Mouse (Mus musculus): ENCODE measurements at regions not wholly inside any gene's neighbourhood (a gene's known extent, or its start where the extent isn't known, plus 50 kb on each side); places are given as distances from the start of the nearest gene placed in this dataset.

DNA sequence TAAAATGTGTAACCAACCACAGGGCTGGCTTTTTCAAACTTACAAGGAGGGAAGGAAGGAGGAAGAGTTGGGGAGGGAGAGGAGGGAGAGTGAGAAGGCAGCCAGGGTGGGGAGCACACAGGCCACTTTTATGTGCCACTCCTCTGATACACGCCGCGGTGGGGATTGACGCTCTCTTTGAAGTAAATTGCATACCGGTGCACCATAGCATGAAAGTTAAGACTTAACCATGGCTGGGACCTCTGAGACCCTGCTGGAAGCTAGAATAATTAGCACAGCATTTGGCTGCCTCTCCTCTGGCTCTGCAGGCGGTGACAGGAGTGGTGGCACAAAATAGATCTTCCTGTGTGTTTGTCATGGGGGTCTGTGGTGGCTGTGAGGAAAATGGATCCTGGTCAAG is 380.7 kb downstream of the H2al1j start:
- DNase-seq (ENCODE audit: inconsistent age in 2 of 2, low spot score in 1 of 2): no peak

DNA sequence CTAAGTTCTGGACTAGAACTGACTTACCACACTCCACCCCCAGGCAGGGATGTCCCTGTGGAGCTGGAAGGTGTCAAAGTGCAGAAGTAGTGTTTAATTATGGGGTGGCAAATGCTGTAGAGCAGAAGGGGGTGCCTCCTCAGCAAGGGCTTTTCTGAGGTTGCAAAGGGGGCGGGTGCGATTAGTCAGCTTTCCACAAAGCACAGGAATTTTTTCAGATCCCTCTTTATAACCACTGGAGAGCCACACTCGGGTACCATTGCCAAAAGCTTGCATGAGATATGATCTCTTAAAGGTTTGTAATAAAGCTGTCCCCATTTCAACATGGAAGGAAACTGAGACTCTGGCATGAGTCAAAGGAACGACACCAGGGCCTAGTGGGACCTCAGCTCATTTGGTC is 381.7 kb downstream of the H2al1j start:
- no peak for DNase-seq (ENCODE audit: inconsistent age in 2 of 2, low spot score in 1 of 2)

DNA sequence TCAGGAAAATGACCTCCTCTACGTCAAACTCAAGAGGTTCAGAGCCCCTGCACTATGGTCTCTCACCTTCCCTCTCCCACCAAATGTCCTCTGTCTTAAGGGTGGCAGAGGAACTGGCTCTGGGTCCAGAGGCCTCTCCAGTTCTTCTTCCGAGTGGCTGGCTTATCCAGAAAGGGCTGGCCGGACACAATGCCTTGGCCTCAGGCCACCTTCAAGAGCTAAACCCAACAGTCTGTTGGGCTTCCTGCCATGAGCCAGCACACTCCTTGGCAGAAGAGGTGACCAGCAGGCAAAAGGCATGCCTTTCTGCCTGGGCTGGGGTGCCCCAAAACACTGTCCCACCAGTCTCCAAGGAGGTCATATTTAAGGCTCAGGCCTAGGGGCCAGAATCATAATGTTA is 385.8 kb downstream of the H2al1j start:
- DNase-seq (ENCODE audit: inconsistent age in 2 of 2, low spot score in 1 of 2): no peak

DNA sequence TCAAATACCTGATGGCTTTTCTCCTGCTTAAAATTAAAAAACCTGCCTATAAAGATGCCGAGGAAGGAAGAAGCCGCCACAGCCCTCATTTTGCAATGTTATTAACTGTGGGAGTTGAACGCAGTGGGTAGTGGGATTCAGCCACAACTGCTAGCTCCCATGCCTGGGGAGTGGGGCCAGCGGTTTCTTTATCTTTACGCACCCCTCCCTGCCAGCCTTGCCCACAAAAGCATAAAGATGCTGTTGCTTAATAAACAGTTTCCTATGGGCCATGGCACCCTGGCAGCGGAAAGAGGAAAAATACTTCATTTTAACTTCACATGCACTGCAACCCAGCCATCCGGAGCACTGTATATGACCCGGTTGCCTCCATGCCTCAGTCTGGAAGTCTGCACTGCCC is 389.2 kb downstream of the H2al1j start:
- no peak for DNase-seq (ENCODE audit: inconsistent age in 2 of 2, low spot score in 1 of 2)

DNA sequence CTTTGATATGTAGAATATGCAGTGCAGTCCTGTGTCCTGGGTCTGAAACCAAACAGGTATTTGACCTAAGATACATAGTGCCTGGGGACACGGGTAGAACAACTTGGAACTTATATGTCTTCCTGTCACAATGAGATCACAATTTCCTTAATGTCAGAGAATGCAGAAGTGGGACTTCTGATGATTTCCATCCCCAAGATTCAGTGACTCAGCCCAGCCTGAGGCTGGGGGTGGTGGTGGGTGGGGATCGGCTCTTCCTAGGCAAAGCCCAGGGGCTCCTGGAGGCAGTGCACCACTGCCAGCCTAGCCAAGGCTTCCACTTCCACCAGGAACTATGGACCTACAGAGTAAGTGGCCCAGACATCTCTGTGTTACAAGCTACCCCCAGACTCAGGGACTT is 391.2 kb downstream of the H2al1j start:
- DNase-seq (ENCODE audit: inconsistent age in 2 of 2, low spot score in 1 of 2): no peak

DNA sequence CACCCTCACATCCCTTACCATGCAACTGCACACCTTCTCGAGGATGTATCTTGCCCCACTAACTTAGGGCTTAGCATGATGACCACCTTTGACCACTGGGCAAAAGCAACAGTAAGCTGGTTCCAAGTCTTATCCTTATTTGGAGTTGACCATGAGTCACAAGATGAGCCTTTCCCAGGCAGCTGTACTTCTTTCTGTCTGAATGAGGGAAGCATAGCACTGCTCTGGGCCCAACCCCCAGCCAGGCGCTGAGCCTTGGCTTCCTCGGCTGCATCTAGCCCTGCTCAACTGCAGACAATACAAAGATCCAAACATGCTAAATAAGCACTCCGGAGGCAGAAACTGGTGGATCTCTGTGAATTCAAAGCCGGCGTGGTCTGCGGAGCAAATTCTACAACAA is 392.9 kb downstream of the H2al1j start:
- peak; percentile 38 to 54 for DNase-seq (ENCODE audit: inconsistent age in 2 of 2, low spot score in 1 of 2)

DNA sequence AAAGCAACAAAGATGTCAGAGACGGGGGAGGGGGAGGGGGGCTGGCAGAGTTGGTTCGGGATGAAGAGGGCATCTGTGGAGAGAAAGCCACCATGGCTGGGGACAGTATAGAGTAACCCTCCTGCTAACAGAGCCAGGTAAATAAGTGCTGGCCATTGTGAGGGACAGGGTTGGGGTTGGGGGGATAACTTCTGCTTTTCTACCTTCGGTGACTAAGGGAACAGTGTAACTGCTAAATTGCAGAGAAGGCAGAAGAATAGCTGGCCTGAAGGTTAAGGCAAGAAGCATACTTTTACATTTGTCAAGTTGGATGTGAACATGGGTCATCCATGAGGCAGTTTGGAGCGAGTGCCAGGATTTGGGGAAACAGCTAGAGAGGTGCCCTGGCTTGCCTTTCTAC is 395.1 kb downstream of the H2al1j start:
- no peak for DNase-seq (ENCODE audit: inconsistent age in 2 of 2, low spot score in 1 of 2)

DNA sequence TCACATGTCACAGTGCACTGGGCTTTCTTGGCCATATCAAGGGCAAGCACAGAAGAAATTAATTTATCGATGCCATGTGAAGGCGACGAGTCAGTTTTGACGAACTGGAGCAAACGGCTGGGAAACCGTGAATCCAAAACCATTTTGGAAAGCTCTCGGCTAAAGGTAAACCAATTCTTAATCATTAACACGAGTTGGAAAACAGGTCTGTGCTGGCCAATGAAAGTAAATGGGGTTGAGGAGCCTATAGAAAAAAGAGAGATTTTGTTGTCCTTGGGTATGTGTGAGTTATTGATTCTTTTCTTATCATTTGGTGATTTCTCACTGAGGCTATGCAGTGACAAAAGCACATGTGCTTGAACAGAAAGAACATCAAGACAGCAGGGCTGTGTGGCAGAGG is 397.1 kb downstream of the H2al1j start:
- DNase-seq (ENCODE audit: inconsistent age in 2 of 2, low spot score in 1 of 2): no peak

DNA sequence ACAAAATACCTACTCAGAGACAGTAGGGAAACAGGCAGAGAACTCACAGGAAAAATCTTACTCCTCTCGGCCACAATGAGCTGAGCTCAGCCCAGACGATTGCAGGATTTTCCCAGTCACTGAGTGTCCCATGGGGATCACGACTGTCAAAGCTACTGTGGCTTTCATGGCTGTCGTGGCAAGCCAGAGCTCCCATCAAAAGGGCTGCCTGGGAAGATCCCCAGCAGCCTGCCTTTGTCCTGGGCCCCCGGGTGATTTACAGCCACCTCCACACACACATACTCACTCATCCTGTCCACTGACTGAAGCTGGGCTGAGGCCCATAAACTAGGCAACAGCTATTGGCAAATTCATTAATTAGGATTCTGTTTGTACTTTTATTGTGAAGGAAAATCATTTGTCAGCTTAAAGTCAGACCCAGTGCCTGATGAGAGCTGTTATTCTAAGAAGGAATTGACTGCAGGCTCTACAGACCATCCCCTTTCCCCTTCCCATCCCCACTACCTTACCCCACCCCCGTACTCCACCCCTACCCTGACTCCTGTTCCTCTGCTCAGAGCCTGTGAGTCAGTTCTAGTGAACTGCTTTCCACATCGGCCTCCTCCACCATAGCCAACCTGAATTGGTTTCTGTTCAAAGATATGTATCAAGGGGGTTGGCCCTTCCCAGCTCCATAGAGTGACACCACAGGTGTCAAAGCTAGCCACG is 399.1 kb downstream of the H2al1j start:
- DNase-seq (ENCODE audit: inconsistent age in 2 of 2, low spot score in 1 of 2): no peak

DNA sequence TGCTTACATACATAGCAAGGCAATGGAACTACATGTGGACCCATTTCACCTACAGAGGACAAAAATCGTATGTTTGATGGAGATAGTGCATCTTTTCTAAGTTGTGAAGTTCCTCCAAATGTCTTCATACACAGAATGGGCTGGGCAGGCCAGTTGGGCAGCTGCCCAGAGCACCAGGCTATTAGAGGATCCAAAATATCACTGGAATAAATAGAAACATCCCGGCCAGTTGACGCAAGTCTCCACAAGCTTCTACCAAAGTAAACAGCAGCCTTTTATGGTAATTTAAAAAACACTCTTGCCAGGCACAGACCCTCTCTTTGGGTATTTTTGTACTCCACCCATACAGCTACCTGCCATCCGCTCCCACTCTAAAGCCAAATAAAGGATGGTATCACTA is 400.9 kb downstream of the H2al1j start:
- DNase-seq (ENCODE audit: inconsistent age in 2 of 2, low spot score in 1 of 2): no peak

DNA sequence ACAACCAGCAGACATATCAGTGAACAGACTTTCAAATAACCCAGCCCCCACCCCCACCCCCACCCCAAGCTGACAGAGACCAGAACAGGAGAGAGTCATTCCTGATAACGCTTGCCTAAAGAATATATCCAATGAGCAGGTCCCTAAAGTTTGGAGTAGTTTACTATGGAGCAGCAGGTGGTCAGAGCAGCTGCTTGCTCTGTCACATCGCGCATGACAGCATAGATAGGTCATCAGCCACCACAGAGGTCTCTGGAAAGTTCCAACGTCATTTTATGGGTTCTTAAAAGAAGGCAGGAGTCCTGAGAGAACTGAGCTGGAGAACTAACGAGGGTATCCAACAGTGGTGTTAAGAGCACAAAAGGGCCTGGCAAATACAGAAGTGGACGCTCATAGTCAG is 402.4 kb downstream of the H2al1j start:
- DNase-seq (ENCODE audit: inconsistent age in 2 of 2, low spot score in 1 of 2): no peak

DNA sequence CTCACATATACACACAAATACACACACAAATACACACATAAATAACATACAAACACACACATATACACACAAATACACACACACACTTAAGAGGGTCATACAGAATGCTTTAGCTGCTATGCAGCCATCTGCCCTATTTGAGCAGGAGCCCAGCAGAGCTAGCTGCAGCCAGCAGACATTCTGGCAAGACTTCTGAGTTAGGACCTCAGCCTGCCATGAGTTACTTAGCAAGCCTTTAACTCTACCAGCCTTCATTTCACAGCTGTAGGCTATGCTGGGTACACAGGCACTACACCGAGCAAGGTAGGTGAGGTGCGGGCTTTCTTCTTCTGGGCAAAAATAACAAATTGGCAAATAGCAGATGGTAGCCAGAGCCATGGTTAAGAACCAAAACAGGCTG is 404.7 kb downstream of the H2al1j start:
- DNase-seq (ENCODE audit: inconsistent age in 2 of 2, low spot score in 1 of 2): no peak

DNA sequence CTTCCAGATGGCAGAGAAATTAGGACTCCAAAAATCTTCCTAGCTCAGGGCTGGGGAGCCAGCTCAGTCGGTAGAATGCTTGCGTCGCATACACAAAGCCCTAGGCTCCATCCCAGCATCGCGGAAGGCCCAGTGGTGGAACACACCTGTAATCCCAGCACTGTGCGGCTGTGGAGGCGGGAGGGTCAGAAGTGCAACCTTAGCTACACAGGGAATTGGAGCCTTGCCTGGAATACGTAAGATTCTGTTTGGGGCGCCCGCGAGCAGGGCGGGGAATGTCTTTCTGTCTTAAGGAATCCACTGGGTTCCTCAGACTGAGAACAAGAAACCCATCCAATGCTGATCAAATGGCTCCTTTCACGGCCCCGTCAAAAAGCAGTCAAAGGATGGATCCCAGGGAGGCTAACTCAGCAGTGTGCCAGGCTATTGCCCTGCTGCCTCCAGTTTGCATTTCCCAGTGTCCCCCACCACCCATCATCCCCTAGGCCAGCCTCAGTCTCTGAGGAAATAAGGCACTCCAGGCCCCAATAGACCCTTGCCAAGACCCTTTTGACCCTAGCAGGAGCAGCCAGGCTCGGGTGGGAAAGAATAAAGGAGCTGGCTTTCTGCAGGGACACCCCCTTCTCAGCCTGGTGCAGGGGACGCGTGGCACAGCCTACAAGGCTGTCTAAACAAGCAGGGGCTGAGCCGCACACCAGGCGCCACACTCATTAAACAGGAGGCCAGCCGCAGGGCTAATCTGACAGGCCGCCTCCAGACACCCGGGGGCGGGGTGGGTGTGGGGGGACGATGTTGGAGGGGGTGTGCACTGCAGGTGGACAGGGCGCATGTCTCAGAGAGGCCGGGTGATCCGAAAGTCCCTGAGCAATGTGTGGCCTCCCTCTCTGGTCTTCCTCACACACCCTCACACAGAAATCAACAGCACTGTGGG is 407.1 kb downstream of the H2al1j start:
- peak in 1 of 2 experiments; percentile 13 for DNase-seq (ENCODE audit: inconsistent age in 2 of 2, low spot score in 1 of 2)

DNA sequence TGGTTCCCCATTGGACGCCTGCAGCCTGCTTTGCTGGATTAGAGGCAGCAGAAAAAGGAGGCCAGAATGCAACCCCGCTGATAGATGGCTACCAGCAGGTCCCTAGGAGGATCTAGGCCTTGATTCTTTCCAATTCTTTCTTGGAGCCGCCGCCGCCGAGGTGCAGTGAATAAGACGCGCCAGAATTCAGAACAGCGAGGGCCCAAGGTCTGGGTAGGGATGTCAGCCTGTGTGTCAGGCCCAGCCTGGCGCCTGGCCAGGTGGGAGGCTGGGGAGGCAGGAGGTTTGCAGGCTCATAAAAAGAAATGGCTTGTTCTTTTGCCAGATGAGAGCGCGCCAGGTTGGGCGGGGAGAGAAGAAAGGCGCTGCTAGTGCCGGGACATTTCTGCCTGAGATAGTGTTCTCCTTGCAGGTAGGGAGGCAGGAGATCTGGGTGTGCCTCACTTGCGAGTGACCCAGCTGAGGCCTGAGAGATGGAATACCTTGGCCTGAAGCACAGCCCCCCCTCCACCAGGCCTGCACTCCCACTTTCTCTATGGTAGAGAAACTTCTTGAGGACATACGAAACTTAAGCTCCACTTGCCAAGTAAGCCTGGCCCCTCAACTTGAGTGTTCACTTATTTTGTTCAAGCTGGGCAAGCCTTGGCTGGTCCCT is 408.0 kb downstream of the H2al1j start:
- peak; percentile 89 to 93 for DNase-seq (ENCODE audit: inconsistent age in 2 of 2, low spot score in 1 of 2)

DNA sequence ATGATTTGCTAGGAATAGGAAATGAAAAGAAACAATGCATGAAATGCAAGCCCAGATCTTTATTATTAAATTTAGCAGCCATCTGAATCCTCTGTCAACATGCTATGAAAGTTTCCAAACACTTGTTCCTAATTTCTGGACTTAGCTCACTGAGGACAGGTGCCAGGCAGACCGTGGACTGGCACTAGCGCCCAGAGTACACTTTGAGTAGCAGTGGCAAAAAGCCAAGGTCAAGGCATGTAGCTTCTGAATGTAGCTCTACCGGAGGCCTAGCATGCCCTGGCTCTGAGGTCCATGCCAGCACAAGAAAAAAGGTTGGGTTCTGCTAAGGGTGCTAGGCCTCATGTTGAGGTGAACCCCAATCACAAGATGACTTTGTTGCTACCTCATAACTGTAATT is 408.9 kb downstream of the H2al1j start:
- peak; percentile 52 to 67 for DNase-seq (ENCODE audit: inconsistent age in 2 of 2, low spot score in 1 of 2)

DNA sequence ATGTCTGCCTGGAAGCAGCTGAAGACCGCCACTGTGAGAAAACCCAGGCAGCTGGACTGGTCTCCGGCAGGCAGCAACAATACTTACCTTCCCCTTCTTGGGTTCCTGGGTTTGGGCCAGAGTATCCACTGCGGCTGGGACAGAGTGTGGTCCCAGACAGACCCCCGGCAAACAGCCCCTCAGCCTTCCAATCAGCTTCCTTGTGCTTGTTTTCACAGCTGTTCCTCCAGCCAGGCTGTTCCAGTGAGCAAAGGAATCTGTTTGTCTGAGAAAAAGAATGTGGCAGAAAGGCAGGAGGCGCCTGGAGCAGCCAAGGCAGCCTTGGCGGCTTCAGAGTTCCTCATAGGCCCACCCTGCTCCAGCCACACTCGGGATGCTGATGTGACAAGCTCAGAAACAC is 411.9 kb downstream of the H2al1j start:
- DNase-seq (ENCODE audit: inconsistent age in 2 of 2, low spot score in 1 of 2): no peak

DNA sequence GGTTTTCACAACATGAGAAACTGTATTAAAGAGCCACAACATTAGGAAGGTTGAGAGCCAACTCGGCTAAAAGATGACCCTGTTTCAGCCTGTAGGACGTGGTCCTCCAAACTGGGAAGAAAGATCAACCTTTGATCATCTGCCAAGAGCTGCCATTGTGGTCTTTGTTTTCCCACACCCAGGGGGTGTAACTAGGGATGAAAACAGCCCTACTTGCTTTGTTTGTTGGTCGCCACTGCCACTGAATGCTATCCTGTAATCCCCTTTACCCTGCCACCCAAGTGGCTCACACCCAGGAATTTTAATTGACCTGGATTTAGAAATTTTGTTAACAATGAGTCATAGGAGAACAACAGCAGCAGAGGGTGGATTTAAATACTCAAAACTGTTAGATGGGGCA is 414.2 kb downstream of the Bcor start:
- no peak for DNase-seq (ENCODE audit: inconsistent age in 2 of 2, low spot score in 1 of 2)

DNA sequence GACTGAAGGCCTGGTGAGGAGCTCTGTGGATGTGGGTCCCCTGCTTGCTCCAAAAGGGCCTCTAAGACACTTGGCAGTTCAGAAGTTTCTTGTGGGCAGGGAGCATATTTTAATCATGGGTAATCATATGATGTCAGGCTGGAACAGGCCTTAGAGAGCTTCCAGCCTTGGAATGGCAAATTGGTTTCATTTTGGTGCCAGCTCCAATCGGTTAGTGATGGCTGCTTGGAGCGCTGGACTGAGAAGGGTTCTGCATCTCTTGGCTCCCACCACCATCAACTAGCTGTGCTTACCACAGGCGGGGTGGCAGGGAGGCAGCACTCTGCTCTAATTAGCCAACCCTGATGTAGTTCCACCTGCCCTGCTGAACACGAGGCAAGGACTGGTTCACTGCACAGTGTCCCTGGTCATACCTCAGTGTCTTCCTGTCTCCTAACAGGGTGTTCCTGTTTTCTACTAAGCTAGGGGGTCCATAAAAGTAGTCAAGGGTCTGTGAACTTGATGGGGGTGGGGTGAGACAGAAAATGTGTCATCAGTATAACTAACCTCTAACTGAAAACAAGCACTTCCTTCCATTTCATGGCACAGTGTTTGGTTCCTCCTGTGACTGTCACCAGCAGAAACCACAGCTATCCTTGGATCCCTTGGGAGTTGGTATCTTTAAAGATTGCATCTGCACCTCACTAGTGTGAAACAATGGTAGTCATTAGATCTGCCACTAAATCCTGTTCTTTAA is 412.6 kb downstream of the Bcor start:
- DNase-seq (ENCODE audit: inconsistent age in 2 of 2, low spot score in 1 of 2): no peak

DNA sequence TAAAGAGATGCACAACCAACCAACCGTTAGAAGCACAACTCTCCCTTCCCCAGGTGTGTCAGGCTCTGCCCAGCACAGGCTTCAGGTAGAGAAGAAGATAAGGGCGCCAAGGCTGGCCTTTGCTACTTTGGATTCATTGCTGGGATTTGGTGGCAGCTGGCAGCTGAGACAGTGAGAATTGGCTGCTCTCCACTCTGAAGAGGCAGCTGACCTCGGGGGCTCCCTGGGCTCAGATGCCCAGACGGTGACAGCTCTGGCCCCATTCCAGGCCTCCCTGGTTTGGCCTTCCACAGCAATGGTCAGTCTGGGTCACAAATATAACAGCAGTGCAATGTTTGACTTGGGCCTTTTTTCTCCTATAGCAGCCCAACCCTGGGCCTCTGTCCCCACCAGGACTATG is 411.9 kb downstream of the Bcor start:
- peak; percentile 74 to 88 for DNase-seq (ENCODE audit: inconsistent age in 2 of 2, low spot score in 1 of 2)

DNA sequence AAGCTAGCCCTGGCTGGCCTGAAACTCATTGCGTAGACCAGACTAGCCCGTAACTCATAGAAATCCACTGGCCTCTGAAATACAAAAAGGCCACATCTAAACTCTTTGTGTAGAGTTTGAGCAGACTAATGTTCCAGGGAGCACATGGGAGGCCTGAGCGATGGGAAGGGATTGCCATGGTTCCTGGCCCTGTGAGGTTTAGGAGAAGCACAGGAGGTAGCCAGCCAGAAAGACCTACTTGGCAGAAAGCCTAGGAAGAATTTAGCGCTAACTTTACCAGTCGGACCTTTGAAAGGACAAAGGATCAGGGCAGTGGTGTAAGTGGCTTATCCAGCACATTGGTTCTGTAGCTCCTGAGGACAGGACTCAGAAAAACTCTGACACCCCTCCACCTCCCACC is 407.6 kb downstream of the Bcor start:
- DNase-seq (ENCODE audit: inconsistent age in 2 of 2, low spot score in 1 of 2): no peak

DNA sequence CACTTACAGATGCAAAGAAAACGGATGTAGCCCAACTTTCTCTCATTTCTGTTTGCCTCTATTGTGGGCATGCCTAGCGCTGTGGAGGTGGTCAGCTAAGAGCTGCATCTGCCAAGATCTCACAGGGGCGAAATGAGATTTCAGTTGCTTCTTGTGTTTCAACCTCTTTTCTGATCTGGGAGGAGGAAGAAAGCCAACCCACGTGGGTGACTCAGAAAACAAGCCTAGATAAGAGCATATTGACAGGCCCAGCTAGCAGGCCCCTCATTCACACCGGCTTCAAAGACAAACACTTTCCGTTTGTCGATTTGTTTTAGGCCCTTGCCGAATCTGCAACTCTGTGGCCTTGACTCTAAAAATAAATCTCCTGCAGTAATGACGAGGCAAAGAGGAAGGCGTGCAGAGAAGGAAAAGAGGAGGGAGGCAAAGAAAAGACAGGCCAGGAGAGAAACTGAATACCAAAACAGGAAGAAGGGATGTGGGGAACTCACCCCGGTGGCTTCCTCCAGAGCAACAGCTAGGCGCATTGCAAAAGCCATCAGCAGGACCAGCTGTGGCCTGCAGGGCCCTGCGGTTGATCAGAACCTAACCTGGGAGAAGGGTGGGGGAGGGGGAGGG is 407.1 kb downstream of the Bcor start:
- peak; percentile 19 to 59 for DNase-seq (ENCODE audit: inconsistent age in 2 of 2, low spot score in 1 of 2)
